In genomic region chr14:59612920-59613625, GRCm38 (mm10) we compare ENCODE assay signal across 9 mouse cellular contexts. TPM values are rescaled to one million over a fixed set of nuclear protein-coding genes. Genes with fewer than 3 reads are reported as not detected.
DNase-seq lines count a peak whose midpoint lies in the region; ATAC-seq and TF ChIP-seq lines count a peak whose summit lies in the region.
"Had no signal": no experiment of that assay in that cellular context is flagged by ENCODE, and none has a peak within 500 bp of the region (broad histone marks: within the 10 kb centered on the region; RNA-seq: fewer than 3 reads in every experiment).

No protein-coding gene starts in this region.

- no peak for TF ChIP-seq POLR2A in brain, embryonic 14.5 days (IDR thresholded peaks at IDR 0.05; ENCODE audit: borderline replicate concordance, extremely low read depth, insufficient read depth, insufficient read length, poor library complexity, severe bottlenecking)
- TF ChIP-seq POLR2A in small intestine, adult 2 months (IDR thresholded peaks at IDR 0.05; ENCODE audit: low read depth, low read length) = no peak

- no peak overlapping the region for H3K27ac ChIP-seq in forebrain, embryonic 11.5 days (ENCODE audit: low read depth, low read length)
- H3K27ac ChIP-seq in forebrain, embryonic 12.5 days = no peak overlapping the region
- H3K27ac ChIP-seq in limb, embryonic 11.5 days (replicated peaks; ENCODE audit: low read depth, low read length) = no peak overlapping the region
- no peak overlapping the region for H3K27ac ChIP-seq in small intestine, adult 2 months (ENCODE audit: insufficient read depth, low read depth, low read length)
- H3K27ac ChIP-seq: heart, embryonic 15.5 days had no signal

- H3K9ac ChIP-seq in forebrain, embryonic 11.5 days (ENCODE audit: low read length) = no peak overlapping the region
- no peak overlapping the region for H3K9ac ChIP-seq in forebrain, embryonic 12.5 days
- no peak overlapping the region for H3K9ac ChIP-seq in limb, embryonic 11.5 days (ENCODE audit: low read length)
- H3K9ac ChIP-seq: heart, embryonic 15.5 days had no signal

- no peaks in the 10 kb centered on the region for H3K27me3 ChIP-seq in forebrain, embryonic 11.5 days (ENCODE audit: control insufficient read depth, insufficient read depth, low read length)
- H3K27me3 ChIP-seq in forebrain, embryonic 12.5 days = peaks cover 8% of the 10 kb centered on the region
- H3K27me3 ChIP-seq in limb, embryonic 11.5 days (ENCODE audit: control insufficient read depth, insufficient read depth, low read length) = no peaks in the 10 kb centered on the region
- no peaks in the 10 kb centered on the region for H3K27me3 ChIP-seq in small intestine, adult 2 months (ENCODE audit: control insufficient read depth, insufficient read depth, low read length)
- H3K27me3 ChIP-seq: heart, embryonic 15.5 days had no signal

- H3K4me3 ChIP-seq in forebrain, embryonic 11.5 days (ENCODE audit: low read depth, low read length) = no peak overlapping the region
- no peak overlapping the region for H3K4me3 ChIP-seq in forebrain, embryonic 12.5 days (replicated peaks)
- no peak overlapping the region for H3K4me3 ChIP-seq in limb, embryonic 11.5 days (ENCODE audit: low read depth, low read length)
- no peak overlapping the region for H3K4me3 ChIP-seq in small intestine, adult 2 months (ENCODE audit: low read depth, low read length)
- H3K4me3 ChIP-seq: heart, embryonic 15.5 days had no signal

- H3K4me1 ChIP-seq in forebrain, embryonic 11.5 days (replicated peaks; ENCODE audit: control insufficient read depth, insufficient read depth, low read length) = no peaks in the 10 kb centered on the region
- no peaks in the 10 kb centered on the region for H3K4me1 ChIP-seq in forebrain, embryonic 12.5 days
- H3K4me1 ChIP-seq in limb, embryonic 11.5 days (ENCODE audit: control insufficient read depth, insufficient read depth, low read length) = peaks cover 5% of the 10 kb centered on the region; the same call in 1 of the 2 replicates
- H3K4me1 ChIP-seq in small intestine, adult 2 months (ENCODE audit: control insufficient read depth, insufficient read depth, insufficient read length, low read length) = no peaks in the 10 kb centered on the region
- H3K4me1 ChIP-seq: heart, embryonic 15.5 days had no signal

- TF ChIP-seq CTCF in brain, embryonic 14.5 days (IDR thresholded peaks at IDR 0.05; ENCODE audit: borderline replicate concordance, extremely low read depth, insufficient read depth, insufficient read length) = peak; percentile 65; the same call in 1 of the 2 replicates
- peak; percentile 63; the same call in 1 of the 2 replicates for TF ChIP-seq CTCF in small intestine, adult 2 months (IDR thresholded peaks at IDR 0.05; ENCODE audit: extremely low read depth, insufficient read length, insufficient replicate concordance, low read depth, low read length)

- no peaks in the 10 kb centered on the region for H3K9me3 ChIP-seq in forebrain, embryonic 11.5 days (ENCODE audit: control insufficient read depth, low read length)
- H3K9me3 ChIP-seq in forebrain, embryonic 12.5 days = no peaks in the 10 kb centered on the region
- H3K9me3 ChIP-seq in limb, embryonic 11.5 days (ENCODE audit: control insufficient read depth, low read length) = no peaks in the 10 kb centered on the region
- H3K9me3 ChIP-seq: heart, embryonic 15.5 days had no signal

- no peak overlapping the region for H3K4me2 ChIP-seq in forebrain, embryonic 11.5 days (ENCODE audit: low read depth, low read length, severe bottlenecking)
- no peak overlapping the region for H3K4me2 ChIP-seq in forebrain, embryonic 12.5 days
- H3K4me2 ChIP-seq in limb, embryonic 11.5 days (ENCODE audit: low read depth, severe bottlenecking) = no peak overlapping the region
- H3K4me2 ChIP-seq: heart, embryonic 15.5 days had no signal

- peak; percentile 79 for DNase-seq in forebrain, embryonic 11.5 days (ENCODE audit: low spot score)
- peak; percentile 59 for DNase-seq in ovary, postnatal 14 days (ENCODE audit: low spot score)
- DNase-seq in ovary, adult 18-20 months (ENCODE audit: low spot score) = no peak
- peak; percentile 72 for DNase-seq in brain, embryonic 14.5 days (ENCODE audit: low read depth)
- DNase-seq in gastrocnemius, postnatal 4 days (ENCODE audit: low spot score in 2 of 2) = peak; percentile 53 to 79
- peak; percentile 85 for DNase-seq in limb, embryonic 11.5 days (ENCODE audit: low spot score)

- H3K36me3 ChIP-seq in forebrain, embryonic 11.5 days (ENCODE audit: control insufficient read depth, insufficient read depth, low read length) = no peaks in the 10 kb centered on the region
- no peaks in the 10 kb centered on the region for H3K36me3 ChIP-seq in forebrain, embryonic 12.5 days (replicated peaks)
- no peaks in the 10 kb centered on the region for H3K36me3 ChIP-seq in limb, embryonic 11.5 days (ENCODE audit: control insufficient read depth, insufficient read depth, low read length)
- no peaks in the 10 kb centered on the region for H3K36me3 ChIP-seq in small intestine, adult 2 months (ENCODE audit: control insufficient read depth, insufficient read depth, low read length)
- H3K36me3 ChIP-seq: heart, embryonic 15.5 days had no signal

- ATAC-seq in forebrain, embryonic 11.5 days (replicated peaks; ENCODE audit: low FRiP score) = no peak
- no peak for ATAC-seq in forebrain, embryonic 12.5 days (ENCODE audit: low FRiP score)
- ATAC-seq in limb, embryonic 11.5 days (ENCODE audit: insufficient number of reproducible peaks, low FRiP score, low TSS enrichment, low read depth) = no peak

- WGBS in forebrain, embryonic 11.5 days = 60% methylated on average over 14 of the region's 14 CpGs
- WGBS in forebrain, embryonic 12.5 days = 54% methylated on average over 14 of the region's 14 CpGs
- WGBS in limb, embryonic 11.5 days = 42% methylated on average over 14 of the region's 14 CpGs
- 52% methylated on average over 14 of the region's 14 CpGs for WGBS in small intestine, adult 2 months

RNA-seq across cellular contexts. Expression of gene Shisa2, which starts 12.0 kb away (rescaled TPM):
- polyA plus RNA-seq in forebrain, embryonic 11.5 days (2014; fragmentation: Nextera tagmentation; extraction: Ambion mirVana) = 54.3 and 55.5 TPM in 2 replicates
- 51.5 and 60.9 TPM in 2 replicates for polyA plus RNA-seq in forebrain, embryonic 12.5 days (2016; fragmentation: Nextera tagmentation; extraction: Ambion mirVana)
- polyA plus RNA-seq in brain, embryonic 14.5 days (2012; rRNA removed) = 12.2 and 20.9 TPM in 2 replicates
- total RNA-seq in gastrocnemius, postnatal 4 days (2021) = 10 to 100 TPM; 72.4 to 88.9 TPM
- 36.8 and 38.7 TPM in 2 replicates for polyA plus RNA-seq in limb, embryonic 11.5 days (2014; fragmentation: Nextera tagmentation; extraction: Ambion mirVana)
- 12.3 and 20.7 TPM in 2 replicates for polyA plus RNA-seq in small intestine, adult 2 months (2012; rRNA removed)

RNA-seq across cellular contexts. Expression of gene Cdadc1, which starts 15.3 kb away (rescaled TPM):
- polyA plus RNA-seq in forebrain, embryonic 11.5 days (2014; fragmentation: Nextera tagmentation; extraction: Ambion mirVana) = 25.6 and 26.2 TPM in 2 replicates
- 28.1 and 32.4 TPM in 2 replicates for polyA plus RNA-seq in forebrain, embryonic 12.5 days (2016; fragmentation: Nextera tagmentation; extraction: Ambion mirVana)
- polyA plus RNA-seq in brain, embryonic 14.5 days (2012; rRNA removed) = 12.8 and 15.5 TPM in 2 replicates
- total RNA-seq in gastrocnemius, postnatal 4 days (2021) = 10 to 100 TPM; 27.3 to 29.5 TPM
- polyA plus RNA-seq in limb, embryonic 11.5 days (2014; fragmentation: Nextera tagmentation; extraction: Ambion mirVana) = 24.6 and 32.5 TPM in 2 replicates
- 0.63 and 1.9 TPM in 2 replicates for polyA plus RNA-seq in small intestine, adult 2 months (2012; rRNA removed)
